Mouse (Mus musculus) liver, postnatal 0 days (tissue): Measurements from ENCODE around the gene Adck1. TPM values are rescaled to one million over a fixed set of nuclear protein-coding genes. Genes with fewer than 3 reads are reported as not detected.

Experiments
- ATAC-seq: fragments of 200-750 bp; cut with Nextera tagmentation; 2 replicates; pipeline ENCODE4 v1.8.0; 2017; ENCODE audit warnings: mild to moderate bottlenecking, moderate library complexity
- DNase-seq: peaks from one replicate; pipeline ENCODE4 v3.0.0-alpha.2; 2016
- H3K27ac ChIP-seq: fragments of 300-500 bp; sonication (generic); 2 replicates; pipeline ENCODE4 v1.5.1; 2014; ENCODE audit warnings: antibody characterized with exemption, moderate library complexity, mild to moderate bottlenecking, low read depth
- H3K27me3 ChIP-seq: fragments of 300-500 bp; sonication (generic); 2 replicates; pipeline ENCODE4 v1.6.1; 2014; ENCODE audit warnings: low read length, control low read depth, mixed read lengths; ENCODE audit not compliant: insufficient read depth
- H3K36me3 ChIP-seq: fragments of 300-500 bp; sonication (generic); replicated peaks from 2 replicates; pipeline ENCODE4 v1.6.1; 2014; ENCODE audit warnings: mild to moderate bottlenecking, control low read depth, low read length, moderate library complexity, mixed read lengths; ENCODE audit not compliant: insufficient read depth
- H3K4me1 ChIP-seq: fragments of 300-500 bp; sonication (generic); 2 replicates; pipeline ENCODE4 v1.6.1; 2014; ENCODE audit warnings: antibody characterized with exemption, mild to moderate bottlenecking, control low read depth; ENCODE audit not compliant: insufficient read depth
- H3K4me2 ChIP-seq: fragments of 300-500 bp; sonication (generic); 2 replicates; pipeline ENCODE4 v1.6.1; 2014; ENCODE audit warnings: low read depth, mild to moderate bottlenecking, low read length, moderate library complexity, mixed read lengths
- H3K4me3 ChIP-seq: fragments of 300-500 bp; sonication (generic); 2 replicates; pipeline ENCODE4 v1.5.1; 2014; ENCODE audit warnings: low read depth, low read length
- H3K9ac ChIP-seq: fragments of 300-500 bp; sonication (generic); replicated peaks from 2 replicates; pipeline ENCODE4 v1.6.1; 2014; ENCODE audit warnings: mild to moderate bottlenecking, moderate library complexity
- H3K9me3 ChIP-seq: fragments of 300-500 bp; sonication (generic); 2 replicates; pipeline ENCODE4 v1.6.1; 2016; ENCODE audit warnings: mild to moderate bottlenecking, control low read depth, low read length, mixed read lengths
- CTCF ChIP-seq: sonication (generic); IDR thresholded peaks from 2 replicates; pipeline ENCODE4 v1.5.1; 2016; ENCODE audit warnings: antibody characterized with exemption, low read depth
- EP300 ChIP-seq: IDR thresholded peaks from 2 replicates; pipeline ENCODE4 v1.6.1; 2016; ENCODE audit warnings: antibody characterized with exemption, low read depth, mild to moderate bottlenecking
- WGBS: fragments of 180-500 bp; shearing (Covaris S2); extraction: QIAGEN DNeasy Blood & Tissue Kit; methylation state at CpG from one replicate; pipeline ENCODE4 v1.1.7; 2014; ENCODE audit not compliant: insufficient replicate concordance; 5-methylcytosine and 5-hydroxymethylcytosine counted together
- polyA plus RNA-seq: library from polyadenylated mRNA; unstranded; fragments of >200 nt; fragmentation: Nextera tagmentation; extraction: Ambion mirVana; gene quantifications from 2 replicates; pipeline ENCODE4 v1.2.1, GENCODE M21; 2015

The Adck1 gene
- polyA plus RNA-seq, 1 experiment from 2014 or later = 7.9 TPM

DNA sequence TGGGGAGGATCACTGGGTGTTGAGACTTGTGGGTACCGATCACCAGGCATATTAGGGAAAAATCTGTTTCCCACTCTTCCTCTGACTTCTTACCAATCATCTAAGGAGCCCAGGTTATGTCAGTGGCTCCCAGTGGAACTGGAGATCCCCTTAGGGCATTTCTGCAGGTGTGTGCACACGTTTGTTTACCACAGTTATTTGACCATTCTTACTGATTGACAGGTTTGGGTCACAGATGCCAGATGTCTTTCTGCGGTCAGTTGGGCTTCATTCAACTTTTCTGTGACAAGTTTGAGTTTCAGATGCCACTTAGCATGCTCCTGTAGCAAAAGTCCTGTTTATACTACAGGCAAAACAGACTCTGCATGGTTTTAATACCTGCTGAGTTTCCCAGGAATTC, 112.5 kb downstream of the Adck1 start:
- Histone ChIP-seq H3K27ac (no peak overlapping the region), H3K4me2 (no peak overlapping the region), H3K9me3 (no peaks in the 10 kb centered on the region), H3K4me1 (no peaks in the 10 kb centered on the region), H3K36me3 (no peaks in the 10 kb centered on the region), H3K27me3 (no peaks in the 10 kb centered on the region), H3K9ac (no peak overlapping the region), H3K4me3 (no peak overlapping the region)
- no peak for ATAC-seq
- TF ChIP-seq EP300 (no peak), CTCF (no peak)
- WGBS = 63% methylated on average over 3 of the region's 3 CpGs
- no peak for DNase-seq

DNA sequence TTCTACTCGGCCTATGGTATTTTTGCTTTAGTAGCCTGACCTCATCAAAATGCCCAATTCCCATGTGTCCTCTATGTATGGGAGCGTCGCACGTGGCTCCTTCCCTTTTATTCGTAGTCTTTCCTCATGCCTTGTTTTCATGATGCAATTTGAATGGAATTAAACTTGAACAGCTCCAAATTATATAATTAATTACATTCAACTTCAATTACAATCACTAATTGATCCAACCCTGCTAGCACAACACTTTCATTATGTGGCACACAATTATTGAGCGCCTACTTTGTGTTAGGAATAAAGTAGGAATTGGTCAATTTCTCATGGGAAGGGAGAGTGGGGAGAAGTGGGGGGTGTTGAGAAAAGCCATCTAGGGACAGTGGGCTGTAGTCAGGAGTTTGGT, 113.4 kb downstream of the Adck1 start:
- Histone ChIP-seq H3K36me3 (no peaks in the 10 kb centered on the region), H3K9ac (no peak overlapping the region), H3K4me1 (no peaks in the 10 kb centered on the region), H3K4me3 (no peak overlapping the region), H3K9me3 (no peaks in the 10 kb centered on the region), H3K27ac (no peak overlapping the region), H3K27me3 (no peaks in the 10 kb centered on the region), H3K4me2 (no peak overlapping the region)
- no peak for ATAC-seq
- WGBS = 82% methylated on average over 6 of the region's 6 CpGs
- TF ChIP-seq EP300 = no peak
- no peak for TF ChIP-seq CTCF
- DNase-seq = no peak

DNA sequence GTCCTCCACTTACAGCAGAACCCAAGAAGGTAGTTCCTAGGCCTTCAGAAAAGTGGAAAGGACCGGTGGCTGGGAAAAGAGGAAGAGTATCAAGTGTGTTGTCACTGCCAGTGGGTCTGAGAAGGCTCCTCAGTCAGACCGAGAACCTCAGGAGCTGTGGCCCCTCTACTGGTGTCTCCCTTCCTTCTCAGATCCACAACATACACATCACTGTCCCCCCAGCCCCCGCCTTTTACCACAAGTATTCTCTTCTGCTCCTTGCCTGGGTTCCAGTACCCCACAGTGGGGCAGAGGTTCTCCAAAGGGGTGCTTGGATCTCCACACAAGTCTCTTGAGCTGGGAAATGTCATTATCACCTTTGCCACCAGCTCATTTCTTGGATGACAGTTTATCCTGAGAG, 115.5 kb downstream of the Adck1 start:
- H3K27ac ChIP-seq = no peak overlapping the region
- ATAC-seq (no peak), DNase-seq (no peak)
- no peak for TF ChIP-seq EP300
- no peaks in the 10 kb centered on the region for H3K9me3 ChIP-seq
- H3K4me2 ChIP-seq = no peak overlapping the region
- H3K27me3 ChIP-seq = no peaks in the 10 kb centered on the region
- 67% methylated on average over 3 of the region's 3 CpGs for WGBS
- no peaks in the 10 kb centered on the region for H3K36me3 ChIP-seq
- no peaks in the 10 kb centered on the region for H3K4me1 ChIP-seq
- H3K9ac ChIP-seq = no peak overlapping the region
- no peak overlapping the region for H3K4me3 ChIP-seq

DNA sequence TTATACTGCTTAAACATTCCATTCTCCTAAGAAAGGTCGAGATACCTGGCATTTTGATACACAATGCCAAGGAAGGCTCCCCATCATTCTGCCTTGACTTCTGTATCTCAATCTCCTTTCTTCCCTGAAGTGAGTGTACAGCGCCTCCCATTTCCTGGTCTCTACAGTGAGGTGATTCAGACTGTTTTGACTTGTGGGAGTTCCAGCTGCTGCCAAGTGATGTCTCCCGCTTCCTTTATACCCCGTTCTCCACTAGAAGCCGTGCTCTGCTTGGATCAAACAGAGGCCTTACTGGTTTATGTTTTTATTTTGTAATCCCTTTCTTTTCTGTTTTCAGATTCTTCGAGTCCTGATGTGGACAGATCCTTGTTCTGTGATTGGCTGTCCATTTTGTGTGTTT, 116.3 kb downstream of the Adck1 start:
- WGBS = 66% methylated on average over 6 of the region's 6 CpGs
- Histone ChIP-seq H3K9me3 (no peaks in the 10 kb centered on the region), H3K27ac (no peak overlapping the region), H3K27me3 (no peaks in the 10 kb centered on the region), H3K4me1 (no peaks in the 10 kb centered on the region), H3K4me2 (no peak overlapping the region), H3K36me3 (no peaks in the 10 kb centered on the region), H3K4me3 (no peak overlapping the region), H3K9ac (no peak overlapping the region)
- DNase-seq = no peak
- TF ChIP-seq EP300 (no peak), CTCF (no peak)
- ATAC-seq = no peak

DNA sequence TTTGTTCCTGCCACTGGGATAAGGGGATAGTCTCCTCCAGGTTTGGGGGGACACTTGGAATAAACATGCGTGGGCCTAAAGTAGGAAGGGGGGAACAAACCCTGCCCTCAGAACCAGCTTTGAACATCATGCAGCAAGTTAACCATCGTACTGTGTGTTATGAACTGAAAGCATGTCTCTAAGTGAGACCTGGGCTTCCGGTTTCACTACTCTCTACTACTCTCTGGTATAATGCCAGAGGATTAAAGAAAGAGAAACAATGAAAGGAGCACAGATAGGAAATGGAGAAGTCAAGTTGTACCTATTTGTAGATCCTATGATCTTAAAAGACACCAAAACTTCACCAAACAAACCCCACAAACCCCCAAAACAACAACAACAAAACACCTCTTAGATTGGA, 121.3 kb downstream of the Adck1 start:
- Histone ChIP-seq H3K4me1 (no peaks in the 10 kb centered on the region), H3K36me3 (no peaks in the 10 kb centered on the region), H3K9ac (no peak overlapping the region), H3K27ac (no peak overlapping the region), H3K27me3 (no peaks in the 10 kb centered on the region), H3K4me3 (no peak overlapping the region), H3K9me3 (no peaks in the 10 kb centered on the region), H3K4me2 (no peak overlapping the region)
- DNase-seq (no peak), ATAC-seq (no peak)
- TF ChIP-seq EP300 = no peak
- no peak for TF ChIP-seq CTCF
- 78% methylated on average over 3 of the region's 3 CpGs for WGBS

DNA sequence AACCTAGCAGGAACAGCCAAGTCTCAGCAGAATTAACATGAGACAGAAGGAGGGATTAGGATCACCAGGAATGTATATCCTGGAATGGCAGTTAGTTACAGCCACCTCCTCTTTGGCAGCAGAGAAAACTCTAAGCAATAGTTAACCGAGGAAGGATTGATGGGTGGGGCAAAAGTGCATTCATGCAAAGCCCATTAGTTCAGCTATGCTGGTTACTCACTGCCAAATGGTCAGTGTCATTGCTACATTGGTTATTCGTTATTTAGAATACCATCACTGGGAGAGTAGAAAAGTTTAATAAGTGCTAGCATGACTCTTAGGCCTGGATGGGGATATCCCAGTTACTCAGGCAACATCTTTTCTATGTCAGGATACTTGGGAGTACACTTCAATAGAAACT, 130.5 kb downstream of the Adck1 start:
- no peak overlapping the region for H3K4me2 ChIP-seq
- no peaks in the 10 kb centered on the region for H3K36me3 ChIP-seq
- no peak for TF ChIP-seq CTCF
- no peak for TF ChIP-seq EP300
- no peaks in the 10 kb centered on the region for H3K4me1 ChIP-seq
- DNase-seq (no peak), ATAC-seq (no peak)
- no peaks in the 10 kb centered on the region for H3K27me3 ChIP-seq
- H3K27ac ChIP-seq = no peak overlapping the region
- no peak overlapping the region for H3K9ac ChIP-seq
- WGBS = 71% methylated on average over 2 of the region's 2 CpGs
- H3K9me3 ChIP-seq = no peaks in the 10 kb centered on the region
- H3K4me3 ChIP-seq = no peak overlapping the region

Other genes starting within 250 kb of the Adck1 start
- gene Gm10436, start 178.4 kb upstream of the Adck1 start, polyA plus RNA-seq = not detected in 2 replicates
- not detected in 2 replicates for gene Gm8332, start 110.5 kb upstream of the Adck1 start, polyA plus RNA-seq
- gene Gm5662, start 86.1 kb upstream of the Adck1 start, polyA plus RNA-seq = not detected in 2 replicates
- gene Gm5039, start 36.5 kb upstream of the Adck1 start, polyA plus RNA-seq = not detected in 2 replicates